Mouse (Mus musculus) kidney, embryonic 16.5 days (tissue): ENCODE measurements at regions not wholly inside any gene's neighbourhood (a gene's known extent, or its start where the extent isn't known, plus 50 kb on each side); places are given as distances from the start of the nearest gene placed in this dataset.

Experiments
- ATAC-seq: fragments of 200-750 bp; cut with Nextera tagmentation; 2 replicates; pipeline ENCODE4 v1.8.0; 2017; ENCODE audit warnings: moderate TSS enrichment; ENCODE audit not compliant: low FRiP score, low TSS enrichment
- H3K27ac ChIP-seq: fragments of 300-500 bp; sonication (generic); 2 replicates; pipeline ENCODE4 v1.5.1; 2014; ENCODE audit warnings: low read length
- H3K27me3 ChIP-seq: fragments of 300-500 bp; sonication (generic); 2 replicates; pipeline ENCODE4 v1.6.1; 2014; ENCODE audit warnings: low read length, control low read depth, mixed read lengths; ENCODE audit not compliant: insufficient read depth
- H3K36me3 ChIP-seq: fragments of 300-500 bp; sonication (generic); 2 replicates; pipeline ENCODE4 v1.6.1; 2014; ENCODE audit warnings: low read length, control low read depth, mixed read lengths; ENCODE audit not compliant: insufficient read depth
- H3K4me1 ChIP-seq: fragments of 300-500 bp; sonication (generic); 2 replicates; pipeline ENCODE4 v1.6.1; 2014; ENCODE audit warnings: low read length, control low read depth, mixed read lengths; ENCODE audit not compliant: insufficient read depth
- H3K4me2 ChIP-seq: fragments of 300-500 bp; sonication (generic); replicated peaks from 2 replicates; pipeline ENCODE4 v1.6.1; 2014; ENCODE audit warnings: low read depth, low read length
- H3K4me3 ChIP-seq: fragments of 300-500 bp; sonication (generic); 2 replicates; pipeline ENCODE4 v1.5.1; 2014; ENCODE audit warnings: mild to moderate bottlenecking, low read length
- H3K9ac ChIP-seq: fragments of 300-500 bp; sonication (generic); replicated peaks from 2 replicates; pipeline ENCODE4 v1.6.1; 2014; ENCODE audit warnings: low read length
- H3K9me3 ChIP-seq: fragments of 300-500 bp; sonication (generic); 2 replicates; pipeline ENCODE4 v1.6.1; 2016; ENCODE audit warnings: low read length, control low read depth
- WGBS: fragments of 180-500 bp; shearing (Covaris S2); extraction: QIAGEN DNeasy Blood & Tissue Kit; methylation state at CpG from one replicate; pipeline ENCODE4 v1.1.7; 2014; 5-methylcytosine and 5-hydroxymethylcytosine counted together

DNA sequence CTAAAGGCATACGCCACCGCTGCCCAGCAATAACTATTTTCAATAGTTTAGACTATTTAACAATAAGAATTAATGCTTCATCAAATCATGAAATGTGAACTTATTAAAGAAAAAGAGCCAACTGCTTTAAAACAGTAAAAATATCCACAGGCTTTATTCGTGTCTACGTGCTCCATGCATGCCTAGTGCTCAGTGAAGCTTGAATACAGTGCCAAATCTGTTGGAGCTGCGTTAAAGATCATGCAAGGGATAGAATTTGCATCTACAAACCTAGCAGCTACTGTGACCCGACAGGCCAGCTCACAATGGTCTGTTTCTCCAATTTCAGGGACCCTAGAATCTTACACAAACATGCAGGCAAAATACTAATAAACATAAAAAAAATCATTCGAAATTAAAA is 1147.3 kb upstream of the Flrt2 start:
- Histone ChIP-seq H3K4me3 (no peak overlapping the region), H3K9ac (no peak overlapping the region), H3K36me3 (no peaks in the 10 kb centered on the region), H3K4me2 (no peak overlapping the region), H3K27me3 (no peaks in the 10 kb centered on the region), H3K27ac (no peak overlapping the region), H3K9me3 (no peaks in the 10 kb centered on the region), H3K4me1 (no peaks in the 10 kb centered on the region)
- ATAC-seq, result peak; percentile 57; the same call in 1 of the 2 replicates
- 65% methylated on average over 7 of the region's 7 CpGs for WGBS

DNA sequence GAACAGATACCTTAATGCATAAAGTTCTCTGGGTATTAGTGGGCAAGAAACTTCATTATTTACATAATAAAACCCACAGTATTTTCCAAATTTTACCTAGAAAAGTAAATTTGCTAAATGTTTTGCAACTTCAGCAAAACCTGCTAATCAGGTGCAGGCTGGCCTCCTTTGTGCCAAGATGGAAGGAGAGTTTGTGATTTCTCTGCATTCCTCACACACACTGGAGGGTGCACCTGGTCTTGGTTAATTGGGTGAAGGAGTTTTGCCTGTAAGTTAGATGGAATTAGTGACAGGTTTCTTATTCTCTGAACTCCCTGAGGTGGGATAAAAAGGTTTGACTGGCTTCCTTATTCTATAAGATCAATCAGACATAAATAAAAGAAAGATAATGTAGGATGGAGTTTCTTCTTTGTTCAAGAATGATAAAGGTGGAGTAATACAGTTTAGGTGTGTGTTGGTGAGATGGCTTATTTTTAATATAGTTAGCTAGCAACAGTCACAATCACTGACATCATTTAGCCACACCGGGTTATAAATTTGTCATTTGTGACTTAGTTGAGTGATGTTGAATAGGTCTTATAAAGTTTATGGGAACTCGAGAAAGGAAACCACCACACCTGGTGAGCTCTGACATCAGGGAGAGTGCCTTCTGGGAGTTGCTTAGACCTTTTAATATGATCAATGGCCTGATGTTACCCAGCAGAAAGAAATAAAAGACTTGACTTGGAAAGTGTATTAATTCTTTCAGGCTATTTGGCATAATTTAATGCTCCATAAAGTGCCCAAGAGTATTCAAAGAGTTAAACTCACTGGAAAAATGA is 1131.4 kb upstream of the Flrt2 start:
- Histone ChIP-seq H3K9me3 (no peaks in the 10 kb centered on the region), H3K27ac (no peak overlapping the region), H3K27me3 (no peaks in the 10 kb centered on the region), H3K4me1 (no peaks in the 10 kb centered on the region), H3K9ac (no peak overlapping the region), H3K4me3 (no peak overlapping the region), H3K4me2 (no peak overlapping the region), H3K36me3 (no peaks in the 10 kb centered on the region)
- ATAC-seq, result no peak
- WGBS, result 72% methylated on average over 2 of the region's 2 CpGs

DNA sequence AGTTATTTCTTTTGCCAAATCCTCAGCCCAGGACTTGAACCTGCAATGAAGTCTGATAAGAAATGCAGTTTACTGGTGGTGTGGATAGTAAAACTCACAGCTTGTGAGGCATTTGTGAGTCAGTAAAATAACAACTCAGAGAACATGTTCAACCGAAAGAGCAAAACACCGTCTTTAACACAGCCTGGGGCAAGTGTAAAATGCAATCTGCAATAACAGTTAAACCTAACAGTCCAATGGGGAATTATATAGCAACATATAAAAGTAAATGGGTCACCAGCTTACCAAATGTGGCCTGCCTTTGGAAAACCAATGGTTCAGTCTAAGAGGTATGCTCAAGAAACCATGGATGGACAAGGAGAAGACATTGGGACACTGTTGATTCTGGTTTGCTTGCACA is 1117.0 kb upstream of the Flrt2 start:
- 63% methylated on average over 2 of the region's 2 CpGs for WGBS
- no peak overlapping the region for H3K4me3 ChIP-seq

DNA sequence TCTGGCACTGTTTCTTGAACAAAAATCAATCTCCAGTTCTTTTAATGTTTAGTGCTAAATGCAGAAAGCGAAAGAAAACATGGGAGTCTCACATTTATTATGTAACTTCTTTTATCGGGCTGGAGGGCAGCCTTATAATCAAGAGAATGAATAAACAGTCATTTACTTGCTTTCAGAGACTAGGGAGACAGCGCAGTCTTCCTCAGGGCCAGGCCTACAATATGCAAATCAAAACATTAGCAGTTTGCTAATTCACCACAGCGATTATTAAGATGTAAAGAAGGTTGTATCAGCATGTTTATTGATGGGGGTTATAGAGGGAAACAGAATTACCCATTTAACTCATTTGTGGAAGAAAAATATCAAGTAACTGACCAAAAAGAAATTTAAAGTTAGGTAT is 1111.7 kb upstream of the Flrt2 start:
- H3K9me3 ChIP-seq, result no peaks in the 10 kb centered on the region
- H3K4me1 ChIP-seq, result no peaks in the 10 kb centered on the region
- 39% methylated on average over 4 of the region's 4 CpGs for WGBS
- no peaks in the 10 kb centered on the region for H3K27me3 ChIP-seq
- H3K4me2 ChIP-seq, result no peak overlapping the region
- no peak overlapping the region for H3K9ac ChIP-seq
- no peaks in the 10 kb centered on the region for H3K36me3 ChIP-seq
- no peak overlapping the region for H3K4me3 ChIP-seq
- no peak overlapping the region for H3K27ac ChIP-seq
- ATAC-seq, result no peak

More for the DNA sequence above, 1117.0 kb upstream of the Flrt2 start:
- Histone ChIP-seq H3K9ac (no peak overlapping the region), H3K9me3 (no peaks in the 10 kb centered on the region), H3K27ac (no peak overlapping the region), H3K27me3 (no peaks in the 10 kb centered on the region), H3K36me3 (no peaks in the 10 kb centered on the region), H3K4me2 (no peak overlapping the region), H3K4me1 (no peaks in the 10 kb centered on the region)
- ATAC-seq, result no peak

DNA sequence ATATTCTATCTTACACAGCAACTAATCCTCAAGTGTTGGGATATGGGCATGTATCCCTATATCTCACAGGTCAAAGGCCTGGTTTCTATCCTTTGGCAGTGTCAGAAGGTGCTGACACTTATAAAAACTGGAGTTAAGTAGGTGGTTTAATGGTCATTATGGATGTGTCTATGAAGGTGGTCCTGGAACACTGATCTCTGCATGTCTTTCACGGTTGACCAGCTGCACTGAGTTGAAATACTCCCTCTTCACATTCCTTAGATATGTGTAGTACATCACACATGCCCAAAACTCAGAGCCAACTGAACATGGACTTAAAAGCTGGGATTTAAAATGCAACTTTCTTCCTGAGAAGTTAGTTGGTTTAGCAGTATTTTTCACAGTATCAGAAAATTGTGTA is 1107.7 kb upstream of the Flrt2 start:
- Histone ChIP-seq H3K9me3 (no peaks in the 10 kb centered on the region), H3K4me2 (no peak overlapping the region), H3K4me3 (no peak overlapping the region), H3K27me3 (no peaks in the 10 kb centered on the region), H3K9ac (no peak overlapping the region), H3K4me1 (peaks cover 7% of the 10 kb centered on the region; the same call in 1 of the 2 replicates), H3K27ac (no peak overlapping the region), H3K36me3 (no peaks in the 10 kb centered on the region)
- WGBS, result 35% methylated on average over 1 of the region's 1 CpGs
- no peak for ATAC-seq

GRCm38 (mm10) chr12:94587031-94587430 is 1105.0 kb upstream of the Flrt2 start:
- H3K27ac ChIP-seq, result no peak overlapping the region
- no peak for ATAC-seq
- no peak overlapping the region for H3K4me3 ChIP-seq

DNA sequence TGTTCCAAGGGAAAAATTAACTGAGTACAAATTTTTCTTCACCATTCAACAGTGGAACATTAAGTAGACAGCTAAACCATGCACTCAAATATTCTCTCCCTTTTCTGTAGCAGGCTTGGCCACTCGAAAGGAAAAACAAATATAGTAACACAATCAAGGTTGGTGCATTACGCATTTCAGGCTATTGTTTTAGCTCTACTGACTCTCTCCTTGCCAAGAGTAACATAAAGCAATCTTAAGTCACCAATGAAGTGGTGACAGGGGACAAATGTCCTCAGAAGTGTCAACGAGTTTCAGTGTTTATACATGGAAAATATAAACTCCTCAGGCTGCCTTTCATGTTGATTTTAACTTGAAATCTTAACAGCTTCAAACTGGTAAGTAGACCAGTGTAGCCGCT is 1103.4 kb upstream of the Flrt2 start:
- no peaks in the 10 kb centered on the region for H3K27me3 ChIP-seq
- peaks cover 7% of the 10 kb centered on the region; the same call in 1 of the 2 replicates for H3K4me1 ChIP-seq
- H3K4me2 ChIP-seq, result peak overlapping the region; percentile 16; the same call in 1 of the 2 replicates
- no peaks in the 10 kb centered on the region for H3K36me3 ChIP-seq
- no peaks in the 10 kb centered on the region for H3K9me3 ChIP-seq
- H3K27ac ChIP-seq, result peak overlapping the region; percentile 48
- no peak overlapping the region for H3K4me3 ChIP-seq
- peak; percentile 31; the same call in 1 of the 2 replicates for ATAC-seq
- WGBS, result 16% methylated on average over 4 of the region's 4 CpGs
- no peak overlapping the region for H3K9ac ChIP-seq

More at GRCm38 (mm10) chr12:94587031-94587430, 1105.0 kb upstream of the Flrt2 start:
- Histone ChIP-seq H3K27me3 (no peaks in the 10 kb centered on the region), H3K4me1 (peaks cover 7% of the 10 kb centered on the region; the same call in 1 of the 2 replicates), H3K36me3 (no peaks in the 10 kb centered on the region), H3K9ac (no peak overlapping the region), H3K9me3 (no peaks in the 10 kb centered on the region), H3K4me2 (no peak overlapping the region)
- 60% methylated on average over 4 of the region's 4 CpGs for WGBS

GRCm38 (mm10) chr12:94589033-94589432 is 1103.0 kb upstream of the Flrt2 start:
- peak overlapping the region; percentile 48 for H3K27ac ChIP-seq
- WGBS, result 13% methylated on average over 4 of the region's 4 CpGs
- no peaks in the 10 kb centered on the region for H3K9me3 ChIP-seq
- no peak overlapping the region for H3K9ac ChIP-seq
- no peaks in the 10 kb centered on the region for H3K27me3 ChIP-seq
- no peak overlapping the region for H3K4me3 ChIP-seq
- peak overlapping the region; percentile 16; the same call in 1 of the 2 replicates for H3K4me2 ChIP-seq
- H3K4me1 ChIP-seq, result peaks cover 7% of the 10 kb centered on the region; the same call in 1 of the 2 replicates
- ATAC-seq, result peak; percentile 51; the same call in 1 of the 2 replicates
- no peaks in the 10 kb centered on the region for H3K36me3 ChIP-seq

DNA sequence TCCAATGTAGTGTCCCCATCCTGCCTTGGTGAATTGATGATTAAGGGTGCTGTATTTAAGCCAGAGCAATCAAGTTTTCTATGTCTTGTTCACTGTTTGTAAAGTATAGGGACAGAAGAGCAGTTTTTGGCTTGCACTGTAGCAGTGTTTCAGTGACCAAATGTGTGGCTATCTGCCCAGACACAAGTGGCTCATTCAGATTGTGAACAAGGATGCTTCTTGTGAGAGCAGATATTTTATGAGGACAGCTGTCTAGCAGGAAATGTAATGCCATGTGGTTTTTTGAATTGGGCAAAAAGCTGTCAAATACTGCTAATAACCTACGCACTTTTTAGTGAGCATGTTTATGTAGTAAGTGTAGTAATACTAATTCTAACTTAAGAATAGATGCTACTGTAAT is 1086.5 kb upstream of the Flrt2 start:
- H3K36me3 ChIP-seq, result no peaks in the 10 kb centered on the region

GRCm38 (mm10) chr12:94636555-94636954 is 1055.5 kb upstream of the Flrt2 start:
- no peak overlapping the region for H3K9ac ChIP-seq
- no peaks in the 10 kb centered on the region for H3K27me3 ChIP-seq
- ATAC-seq, result no peak
- no peaks in the 10 kb centered on the region for H3K36me3 ChIP-seq
- no peak overlapping the region for H3K27ac ChIP-seq
- WGBS, result 88% methylated on average over 1 of the region's 1 CpGs
- no peak overlapping the region for H3K4me2 ChIP-seq
- H3K4me3 ChIP-seq, result no peak overlapping the region
- H3K4me1 ChIP-seq, result no peaks in the 10 kb centered on the region
- H3K9me3 ChIP-seq, result no peaks in the 10 kb centered on the region

More for the DNA sequence above, 1086.5 kb upstream of the Flrt2 start:
- 71% methylated on average over 1 of the region's 1 CpGs for WGBS
- Histone ChIP-seq H3K27me3 (no peaks in the 10 kb centered on the region), H3K9me3 (no peaks in the 10 kb centered on the region), H3K27ac (no peak overlapping the region), H3K9ac (no peak overlapping the region), H3K4me3 (no peak overlapping the region), H3K4me2 (no peak overlapping the region), H3K4me1 (no peaks in the 10 kb centered on the region)
- no peak for ATAC-seq
